Mouse (Mus musculus) embryonic facial prominence, embryonic 13.5 days (tissue): ENCODE measurements around the gene Slc38a10. TPM values are rescaled to one million over a fixed set of nuclear protein-coding genes. Genes with fewer than 3 reads are reported as not detected.

ENCODE experiments used
- ATAC-seq: fragments of 200-750 bp; cut with Nextera tagmentation; 2 replicates; pipeline ENCODE4 v1.8.0; 2017; ENCODE audit warnings: low read depth; ENCODE audit not compliant: insufficient number of reproducible peaks, insufficient read depth, low FRiP score, low TSS enrichment
- H3K27ac ChIP-seq: fragments of 300-500 bp; sonication (generic); 2 replicates; pipeline ENCODE4 v1.5.1; 2015; ENCODE audit warnings: moderate library complexity, mild to moderate bottlenecking, inconsistent platforms
- H3K27me3 ChIP-seq: fragments of 300-500 bp; sonication (generic); 2 replicates; pipeline ENCODE4 v1.6.1; 2015; ENCODE audit warnings: mild to moderate bottlenecking, inconsistent platforms
- H3K36me3 ChIP-seq: fragments of 300-500 bp; sonication (generic); 2 replicates; pipeline ENCODE4 v1.6.1; 2015; ENCODE audit warnings: mild to moderate bottlenecking, inconsistent platforms
- H3K4me1 ChIP-seq: fragments of 300-500 bp; sonication (generic); 2 replicates; pipeline ENCODE4 v1.6.1; 2015; ENCODE audit warnings: inconsistent platforms
- H3K4me2 ChIP-seq: fragments of 300-500 bp; sonication (generic); 2 replicates; pipeline ENCODE4 v1.6.1; 2015; ENCODE audit warnings: moderate library complexity, mild to moderate bottlenecking, inconsistent platforms
- H3K4me3 ChIP-seq: fragments of 300-500 bp; sonication (generic); 2 replicates; pipeline ENCODE4 v1.5.1; 2015; ENCODE audit warnings: mild to moderate bottlenecking, inconsistent platforms
- H3K9ac ChIP-seq: fragments of 300-500 bp; sonication (generic); 2 replicates; pipeline ENCODE4 v1.6.1; 2015; ENCODE audit warnings: mild to moderate bottlenecking, inconsistent platforms
- H3K9me3 ChIP-seq: fragments of 300-500 bp; sonication (generic); 2 replicates; pipeline ENCODE4 v1.6.1; 2016; ENCODE audit warnings: inconsistent platforms
- WGBS: fragments of 180-500 bp; shearing (Covaris S2); methylation state at CpG from one replicate; pipeline ENCODE4 v1.1.7; 2015; ENCODE audit warnings: mixed read lengths; 5-methylcytosine and 5-hydroxymethylcytosine counted together
- polyA plus RNA-seq: library from polyadenylated mRNA; unstranded; fragments of >200 nt; fragmentation: Nextera tagmentation; extraction: Ambion mirVana; gene quantifications from 2 replicates; pipeline ENCODE4 v1.2.1, GENCODE M21; 2015

Gene Slc38a10
- 92.9 and 94.5 TPM in 2 replicates for polyA plus RNA-seq

- Histone ChIP-seq H3K27ac (peak within 1 kb of the TSS; percentile 55; the same call in 1 of the 2 replicates), H3K4me1 (peaks cover 22% of the 10 kb centered on the region), H3K9ac (peak within 1 kb of the TSS; percentile 79), H3K4me2 (peak within 1 kb of the TSS; percentile 82), H3K4me3 (peak within 1 kb of the TSS; percentile 60), H3K36me3 (0 out of 2 replicates have a peak, but pooled peaks cover 3% of the 10 kb centered on the region), H3K27me3 (no peaks in the 10 kb centered on the region), H3K9me3 (peaks cover 2% of the 10 kb centered on the region; the same call in 1 of the 2 replicates)
- ATAC-seq: peak; percentile 95
- under 1% methylated on average over 28 of the region's 28 CpGs for WGBS
Measured at GRCm38 (mm10) chr11:120151113-120151494, at the start of gene Slc38a10. Slc38a10 (minus strand) TSS chr11:120151346.

DNA sequence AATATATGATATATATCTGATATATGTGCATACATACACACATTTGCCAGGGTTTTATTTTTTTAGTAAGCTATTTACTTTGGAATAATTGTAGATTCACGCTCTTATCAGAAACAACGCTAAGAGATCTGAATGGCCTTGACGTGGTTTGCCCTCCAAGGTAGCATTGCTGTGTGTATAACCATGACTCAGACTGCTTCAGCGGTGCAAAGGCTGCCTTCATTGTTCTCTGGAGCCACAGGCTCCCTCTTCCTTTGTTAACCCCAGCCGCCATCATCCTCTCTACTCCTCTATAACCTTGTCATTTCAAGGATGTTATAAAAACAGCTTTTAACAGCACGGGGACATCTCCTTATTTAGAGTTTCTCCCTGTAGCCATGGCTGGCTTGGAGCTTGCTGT is 49.5 kb upstream of the Slc38a10 start:
- no peak for ATAC-seq
- H3K27ac ChIP-seq: no peak overlapping the region
- H3K4me3 ChIP-seq: no peak overlapping the region
- no peak overlapping the region for H3K4me2 ChIP-seq
- H3K27me3 ChIP-seq: no peaks in the 10 kb centered on the region
- H3K9ac ChIP-seq: no peak overlapping the region
- no peaks in the 10 kb centered on the region for H3K36me3 ChIP-seq
- 84% methylated on average over 6 of the region's 6 CpGs for WGBS
- peaks cover 11% of the 10 kb centered on the region; the same call in 1 of the 2 replicates for H3K4me1 ChIP-seq
- H3K9me3 ChIP-seq: no peaks in the 10 kb centered on the region

DNA sequence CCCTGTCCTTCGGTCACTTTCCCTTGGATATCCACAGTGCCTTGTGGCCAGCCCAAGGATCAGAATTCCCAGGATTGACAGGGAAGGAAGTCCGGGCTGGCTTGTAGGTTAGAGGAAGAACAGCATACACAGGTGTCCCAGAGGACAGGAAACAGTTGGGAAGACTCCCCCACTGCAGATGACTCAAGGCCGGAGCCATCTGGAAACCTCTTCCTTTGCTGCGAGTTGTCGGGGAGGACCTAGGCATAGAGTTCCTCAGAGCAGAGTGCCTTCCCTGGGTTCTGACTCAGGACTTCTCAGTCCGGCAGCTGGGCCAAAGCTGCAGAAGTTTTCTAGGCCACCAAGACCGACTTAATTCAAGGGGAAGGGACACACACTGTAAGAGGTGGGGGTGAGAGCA is 48.6 kb upstream of the Slc38a10 start:
- Histone ChIP-seq H3K9me3 (no peaks in the 10 kb centered on the region), H3K9ac (no peak overlapping the region), H3K36me3 (no peaks in the 10 kb centered on the region), H3K27ac (no peak overlapping the region; the same call in 1 of the 2 replicates), H3K4me2 (no peak overlapping the region), H3K27me3 (no peaks in the 10 kb centered on the region), H3K4me3 (no peak overlapping the region), H3K4me1 (peaks cover 11% of the 10 kb centered on the region; the same call in 1 of the 2 replicates)
- no peak for ATAC-seq
- WGBS: 57% methylated on average over 7 of the region's 7 CpGs

DNA sequence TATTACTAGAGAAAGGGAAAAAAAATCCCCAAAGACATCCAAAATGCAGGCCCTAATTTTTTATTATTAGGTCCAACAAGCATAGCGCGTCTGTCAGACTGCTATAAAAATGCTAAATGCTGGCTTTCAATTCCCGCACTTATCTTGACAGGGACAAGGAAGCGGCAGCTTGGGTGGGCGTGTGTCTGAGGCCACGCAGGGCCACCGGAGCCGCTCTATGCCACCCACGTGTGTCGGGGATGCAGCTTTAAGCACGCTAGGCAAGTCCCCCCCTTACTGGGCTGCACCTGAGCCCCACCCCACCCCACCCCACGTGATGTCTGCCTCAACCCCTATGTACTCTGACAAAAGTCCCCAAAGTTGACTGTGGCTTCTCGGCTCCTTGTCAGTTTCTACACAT is 47.7 kb upstream of the Slc38a10 start:
- no peak for ATAC-seq
- no peak overlapping the region for H3K9ac ChIP-seq
- H3K36me3 ChIP-seq: no peaks in the 10 kb centered on the region
- no peaks in the 10 kb centered on the region for H3K9me3 ChIP-seq
- no peak overlapping the region for H3K4me3 ChIP-seq
- no peak overlapping the region for H3K27ac ChIP-seq
- H3K27me3 ChIP-seq: no peaks in the 10 kb centered on the region
- no peak overlapping the region for H3K4me2 ChIP-seq
- WGBS: 29% methylated on average over 13 of the region's 13 CpGs
- H3K4me1 ChIP-seq: peaks cover 14% of the 10 kb centered on the region; the same call in 1 of the 2 replicates

- ATAC-seq: no peak
- H3K36me3 ChIP-seq: peaks cover 5% of the 10 kb centered on the region; the same call in 1 of the 2 replicates
- no peaks in the 10 kb centered on the region for H3K27me3 ChIP-seq
- peaks cover 37% of the 10 kb centered on the region for H3K4me1 ChIP-seq
- 29% methylated on average over 14 of the region's 14 CpGs for WGBS
- peak overlapping the region; percentile 86 for H3K4me3 ChIP-seq
- no peaks in the 10 kb centered on the region for H3K9me3 ChIP-seq
- H3K4me2 ChIP-seq: peak overlapping the region; percentile 96
- peak overlapping the region; percentile 98 for H3K9ac ChIP-seq
- peak overlapping the region; percentile 78 for H3K27ac ChIP-seq
Measured at GRCm38 (mm10) chr11:120190526-120191412, 39.6 kb upstream of the Slc38a10 start.

DNA sequence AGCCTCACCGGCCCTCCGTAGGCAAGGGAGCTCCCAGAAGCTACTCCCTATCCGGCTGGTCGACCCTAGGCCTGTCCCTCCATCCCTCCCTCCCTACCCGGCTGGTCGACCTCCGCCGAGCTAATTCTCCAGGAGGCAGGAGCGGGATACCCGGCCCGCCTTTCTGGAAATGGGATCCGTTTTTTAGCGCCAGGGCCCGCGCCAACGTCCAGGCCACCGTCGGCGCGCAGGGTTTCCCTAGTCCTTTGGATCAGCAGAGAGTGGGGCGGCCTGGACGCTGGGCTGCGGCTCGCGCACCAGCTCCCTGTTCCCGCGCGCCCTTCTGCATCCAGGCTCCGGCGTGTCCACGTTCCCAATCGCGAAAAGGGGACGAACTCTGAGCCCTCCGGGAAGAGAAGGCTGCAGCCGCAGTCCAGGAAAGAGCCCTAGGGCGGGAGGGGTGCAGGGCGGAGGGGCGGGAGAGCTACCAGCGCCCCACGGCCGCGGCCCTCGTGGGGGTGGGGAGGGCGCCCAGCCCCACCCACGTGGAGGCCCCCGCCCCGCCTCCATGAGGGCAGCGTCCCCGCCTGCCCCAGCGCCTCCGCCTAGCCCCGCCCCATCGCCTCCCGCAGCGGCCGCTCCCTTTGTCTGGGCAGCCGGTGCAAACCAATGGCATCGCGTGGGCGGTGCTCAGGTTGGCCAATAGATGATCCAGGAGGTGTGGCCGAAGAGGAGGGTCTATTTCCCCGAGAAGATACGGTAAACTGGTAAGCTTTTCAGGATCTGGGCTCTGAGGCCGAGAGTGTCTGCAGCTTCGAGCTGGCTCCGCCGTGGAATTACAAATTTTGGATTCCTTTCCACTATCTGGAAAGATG is 38.5 kb upstream of the Slc38a10 start:
- Histone ChIP-seq H3K27me3 (no peaks in the 10 kb centered on the region), H3K4me1 (peaks cover 48% of the 10 kb centered on the region), H3K36me3 (peaks cover 5% of the 10 kb centered on the region; the same call in 1 of the 2 replicates), H3K27ac (peak overlapping the region; percentile 97), H3K4me3 (peak overlapping the region; percentile 86), H3K9ac (peak overlapping the region; percentile 98), H3K9me3 (no peaks in the 10 kb centered on the region), H3K4me2 (peak overlapping the region; percentile 96)
- ATAC-seq: peak; percentile 93
- under 1% methylated on average over 67 of the region's 68 CpGs for WGBS

DNA sequence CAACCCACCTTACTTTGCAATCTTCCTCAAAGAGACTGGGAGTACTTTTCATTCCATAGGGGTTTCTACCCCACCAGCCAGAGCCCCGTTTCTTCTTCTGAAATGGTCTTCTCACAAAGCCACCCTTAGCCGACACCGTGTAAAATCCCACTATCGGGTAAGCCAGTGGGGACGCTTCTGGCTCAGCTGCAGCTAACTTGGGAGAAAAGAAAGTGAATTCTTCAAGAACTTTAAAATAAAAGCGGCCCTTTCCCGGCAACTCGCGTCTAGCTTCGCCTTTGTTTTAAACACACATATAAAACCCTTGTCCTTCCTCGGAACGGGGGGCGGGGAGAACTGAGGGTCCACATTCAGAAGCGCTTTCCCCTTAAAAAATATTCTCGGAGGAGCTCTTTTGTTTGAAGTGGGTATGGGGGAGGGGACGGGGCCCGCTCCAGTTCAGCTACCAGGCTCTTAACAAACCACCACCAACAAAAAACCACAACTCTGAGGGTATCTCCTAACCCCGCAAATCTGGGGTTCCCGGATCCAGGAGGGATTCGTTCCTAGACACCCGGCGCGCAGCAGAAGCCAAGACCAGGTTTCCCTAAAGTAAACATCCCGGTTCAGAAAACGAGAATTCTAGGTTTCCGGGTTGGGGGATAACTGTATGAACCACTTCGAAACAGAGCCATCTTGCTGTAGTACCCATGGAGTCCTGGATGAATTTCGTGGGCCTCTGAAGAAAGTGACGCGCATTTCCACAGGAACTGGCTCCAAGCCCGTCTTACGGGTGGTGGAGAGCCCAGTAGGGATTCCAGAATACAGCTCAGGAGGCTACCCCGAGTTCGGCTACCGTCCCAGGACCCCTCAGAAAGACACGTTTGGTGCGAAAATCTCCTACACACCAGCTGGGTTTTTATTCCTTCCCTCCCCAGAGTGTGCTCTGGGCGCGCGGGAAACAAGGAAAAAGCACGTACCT is 37.6 kb upstream of the Slc38a10 start:
- H3K4me2 ChIP-seq: peak overlapping the region; percentile 96
- peaks cover 53% of the 10 kb centered on the region for H3K4me1 ChIP-seq
- peak overlapping the region; percentile 97 for H3K27ac ChIP-seq
- WGBS: under 1% methylated on average over 39 of the region's 41 CpGs
- ATAC-seq: no peak
- peak overlapping the region; percentile 98 for H3K9ac ChIP-seq
- H3K4me3 ChIP-seq: peak overlapping the region; percentile 86
- H3K36me3 ChIP-seq: peaks cover 5% of the 10 kb centered on the region; the same call in 1 of the 2 replicates
- no peaks in the 10 kb centered on the region for H3K27me3 ChIP-seq
- no peaks in the 10 kb centered on the region for H3K9me3 ChIP-seq

GRCm38 (mm10) chr11:120188102-120188480 is 36.9 kb upstream of the Slc38a10 start:
- ATAC-seq: no peak
- peaks cover 60% of the 10 kb centered on the region for H3K4me1 ChIP-seq
- WGBS: under 1% methylated on average over 24 of the region's 24 CpGs

GRCm38 (mm10) chr11:120187236-120188101 is 36.3 kb upstream of the Slc38a10 start:
- peaks cover 5% of the 10 kb centered on the region; the same call in 1 of the 2 replicates for H3K36me3 ChIP-seq
- no peaks in the 10 kb centered on the region for H3K9me3 ChIP-seq
- H3K27me3 ChIP-seq: no peaks in the 10 kb centered on the region
- peak overlapping the region; percentile 86 for H3K4me3 ChIP-seq
- WGBS: under 1% methylated on average over 43 of the region's 43 CpGs
- peak overlapping the region; percentile 97 for H3K27ac ChIP-seq
- no peak for ATAC-seq
- H3K9ac ChIP-seq: peak overlapping the region; percentile 98
- peaks cover 65% of the 10 kb centered on the region for H3K4me1 ChIP-seq
- H3K4me2 ChIP-seq: peak overlapping the region; percentile 96

More at GRCm38 (mm10) chr11:120188102-120188480, 36.9 kb upstream of the Slc38a10 start:
- Histone ChIP-seq H3K9me3 (no peaks in the 10 kb centered on the region), H3K27ac (peak overlapping the region; percentile 97), H3K9ac (peak overlapping the region; percentile 98), H3K36me3 (peaks cover 5% of the 10 kb centered on the region; the same call in 1 of the 2 replicates), H3K4me2 (peak overlapping the region; percentile 96), H3K27me3 (no peaks in the 10 kb centered on the region), H3K4me3 (peak overlapping the region; percentile 86)

GRCm38 (mm10) chr11:120186821-120187235 is 35.7 kb upstream of the Slc38a10 start:
- H3K27ac ChIP-seq: peak overlapping the region; percentile 97
- peaks cover 66% of the 10 kb centered on the region for H3K4me1 ChIP-seq
- H3K9ac ChIP-seq: peak overlapping the region; percentile 98
- peak overlapping the region; percentile 96 for H3K4me2 ChIP-seq
- H3K9me3 ChIP-seq: no peaks in the 10 kb centered on the region
- peaks cover 5% of the 10 kb centered on the region; the same call in 1 of the 2 replicates for H3K36me3 ChIP-seq
- H3K27me3 ChIP-seq: no peaks in the 10 kb centered on the region
- H3K4me3 ChIP-seq: peak overlapping the region; percentile 86
- WGBS: 1% methylated on average over 20 of the region's 20 CpGs
- no peak for ATAC-seq
